Comparison of ENCODE assay signal across 8 mouse cellular contexts in the genomic region with DNA sequence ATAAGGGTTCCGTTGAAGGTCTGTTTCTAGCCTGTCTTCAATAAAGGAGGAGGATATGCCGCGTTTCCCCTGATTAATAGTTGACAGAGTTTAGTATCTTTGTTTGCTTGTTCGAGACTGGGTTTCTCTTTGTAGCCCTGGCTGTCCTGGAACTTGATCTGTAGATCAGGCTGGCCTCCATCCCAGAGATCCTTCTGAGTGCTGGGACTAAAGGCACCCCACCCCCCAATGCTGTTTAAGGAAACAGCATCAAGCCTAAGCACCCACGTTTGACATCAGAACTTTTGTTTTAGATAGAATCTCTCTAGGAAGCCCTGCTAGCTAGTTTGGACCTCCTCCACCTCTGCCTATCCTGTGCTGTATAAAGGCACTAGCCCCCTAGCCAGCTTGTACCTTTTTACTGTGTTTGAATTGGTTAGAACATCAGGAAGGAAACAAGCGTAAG. TPM values are rescaled to one million over a fixed set of nuclear protein-coding genes. Genes with fewer than 3 reads are reported as not detected.
DNase-seq lines count a peak whose midpoint lies in the region; ATAC-seq and TF ChIP-seq lines count a peak whose summit lies in the region.

No protein-coding gene starts in this region.

- no peak for TF ChIP-seq POLR2A in cerebellum, adult 2 months (IDR thresholded peaks at IDR 0.05; ENCODE audit: borderline replicate concordance, insufficient read depth, low read length)

- WGBS in cerebellum, adult 2 months: 6% methylated on average over 6 of the region's 6 CpGs
- WGBS in forebrain, postnatal 0 days: 16% methylated on average over 6 of the region's 6 CpGs
- WGBS in liver, embryonic 15.5 days (ENCODE audit: insufficient replicate concordance): 16% methylated on average over 6 of the region's 6 CpGs

- peak overlapping the region; percentile 84 for H3K4me3 ChIP-seq in cerebellum, adult 2 months (replicated peaks; ENCODE audit: insufficient read depth, low read depth, low read length)
- peak overlapping the region; percentile 61 for H3K4me3 ChIP-seq in C2C12 (ENCODE audit: insufficient read depth, poor library complexity, severe bottlenecking)
- peak overlapping the region; percentile 61 for H3K4me3 ChIP-seq in forebrain, postnatal 0 days (ENCODE audit: low read depth, low read length)
- peak overlapping the region; percentile 96 for H3K4me3 ChIP-seq in liver, embryonic 15.5 days (replicated peaks)

- no peak for DNase-seq in cerebellum, adult 2 months
- no peak for DNase-seq in cerebellum, adult 11 months
- no peak for DNase-seq in forebrain, postnatal 0 days
- DNase-seq in embryo, embryonic 10 days (ENCODE audit: low spot score): no peak
- DNase-seq in spleen, postnatal 36 days (ENCODE audit: low spot score in 2 of 2): no peak
- DNase-seq in kidney, postnatal 36 days: no peak

- H3K4me2 ChIP-seq in forebrain, postnatal 0 days (ENCODE audit: low read depth): peak overlapping the region; percentile 63
- peak overlapping the region; percentile 92 for H3K4me2 ChIP-seq in liver, embryonic 15.5 days

- H3ac ChIP-seq in C2C12 (ENCODE audit: control insufficient read depth, insufficient read length, low read depth): peak overlapping the region; percentile 72

- H3K79me3 ChIP-seq in C2C12 (ENCODE audit: low read depth): peaks cover 42% of the 10 kb centered on the region

- H3K79me2 ChIP-seq in C2C12 (ENCODE audit: control insufficient read depth, insufficient read depth): peaks cover 59% of the 10 kb centered on the region

- ATAC-seq in forebrain, postnatal 0 days: no peak
- no peak for ATAC-seq in liver, embryonic 15.5 days (ENCODE audit: insufficient read depth)

- H3K4me1 ChIP-seq in cerebellum, adult 2 months (ENCODE audit: control insufficient read depth, insufficient read depth, low read length): peaks cover 8% of the 10 kb centered on the region
- H3K4me1 ChIP-seq in forebrain, postnatal 0 days (ENCODE audit: insufficient read depth): peaks cover 12% of the 10 kb centered on the region
- peaks cover 36% of the 10 kb centered on the region for H3K4me1 ChIP-seq in liver, embryonic 15.5 days (replicated peaks)

- H3K27ac ChIP-seq in cerebellum, adult 2 months (ENCODE audit: insufficient read depth, low read length): peak overlapping the region; percentile 25
- no peak overlapping the region for H3K27ac ChIP-seq in forebrain, postnatal 0 days (ENCODE audit: low read depth, low read length)
- peak overlapping the region; percentile 86 for H3K27ac ChIP-seq in liver, embryonic 15.5 days (replicated peaks)

- H3K9ac ChIP-seq in forebrain, postnatal 0 days: peak overlapping the region; percentile 69
- H3K9ac ChIP-seq in liver, embryonic 15.5 days: peak overlapping the region; percentile 92

- no peaks in the 10 kb centered on the region for H3K9me3 ChIP-seq in forebrain, postnatal 0 days (ENCODE audit: low read length)
- no peaks in the 10 kb centered on the region for H3K9me3 ChIP-seq in liver, embryonic 15.5 days (replicated peaks)

- no peaks in the 10 kb centered on the region for H3K27me3 ChIP-seq in cerebellum, adult 2 months (ENCODE audit: control insufficient read depth, insufficient read depth, low read length)
- H3K27me3 ChIP-seq in C2C12 (ENCODE audit: control insufficient read depth, insufficient read depth, insufficient read length): no peaks in the 10 kb centered on the region
- no peaks in the 10 kb centered on the region for H3K27me3 ChIP-seq in forebrain, postnatal 0 days (ENCODE audit: insufficient read depth, low read length)
- H3K27me3 ChIP-seq in liver, embryonic 15.5 days: no peaks in the 10 kb centered on the region

- no peak for TF ChIP-seq CTCF in cerebellum, adult 2 months (IDR thresholded peaks at IDR 0.05; ENCODE audit: borderline replicate concordance, insufficient read depth, low read depth, low read length)
- TF ChIP-seq CTCF in C2C12 (IDR thresholded peaks at IDR 0.05; ENCODE audit: control insufficient read depth, insufficient read depth, insufficient read length): no peak
- TF ChIP-seq CTCF in forebrain, postnatal 0 days (IDR thresholded peaks at IDR 0.05; ENCODE audit: low read depth): no peak

- H3K36me3 ChIP-seq in C2C12 (ENCODE audit: control insufficient read depth, insufficient read depth): no peaks in the 10 kb centered on the region
- H3K36me3 ChIP-seq in forebrain, postnatal 0 days (ENCODE audit: insufficient read depth): no peaks in the 10 kb centered on the region
- H3K36me3 ChIP-seq in liver, embryonic 15.5 days (replicated peaks): no peaks in the 10 kb centered on the region

TF ChIP-seq in C2C12, 6 proteins besides CTCF, POLR2A, EP300 and RAD21:
- TF ChIP-seq FOSL1 (IDR thresholded peaks at IDR 0.05; ENCODE audit: insufficient read depth, low read length, poor library complexity, severe bottlenecking) (no peak), MYOD1 (IDR thresholded peaks at IDR 0.05; ENCODE audit: control insufficient read depth, insufficient read length, low read depth) (no peak), CEBPB (IDR thresholded peaks at IDR 0.05; ENCODE audit: low read depth) (no peak), USF1 (IDR thresholded peaks at IDR 0.05; ENCODE audit: low read depth) (no peak), MYOG (IDR thresholded peaks at IDR 0.05; ENCODE audit: control insufficient read depth, extremely low read depth, insufficient read length) (no peak), MAX (IDR thresholded peaks at IDR 0.05) (no peak)

RNA-seq across cellular contexts. Expression of a gene that starts 1.3 kb away (rescaled TPM):
- polyA plus RNA-seq in cerebellum, adult 2 months (2012; rRNA removed): 152 and 155 TPM in 2 replicates
- polyA plus RNA-seq in C2C12 (2012; fragmentation: generic; extraction: Trizol): 13.4 TPM
- 56.7 and 85.1 TPM in 2 replicates for total RNA-seq in forebrain, postnatal 0 days (2014; rRNA removed)
- polyA plus RNA-seq in forebrain, postnatal 0 days (2015; fragmentation: Nextera tagmentation; extraction: Ambion mirVana): 14.6 and 27.7 TPM in 2 replicates
- 8.8 and 9.6 TPM in 2 replicates for polyA plus RNA-seq in liver, embryonic 15.5 days (2015; fragmentation: Nextera tagmentation; extraction: Ambion mirVana)

RNA-seq across cellular contexts. Expression of a gene that starts 11.2 kb away (rescaled TPM):
- polyA plus RNA-seq in cerebellum, adult 2 months (2012; rRNA removed): 69.3 and 73.1 TPM in 2 replicates
- polyA plus RNA-seq in C2C12 (2012; fragmentation: generic; extraction: Trizol): 228 TPM
- total RNA-seq in forebrain, postnatal 0 days (2014; rRNA removed): 141 and 151 TPM in 2 replicates
- polyA plus RNA-seq in forebrain, postnatal 0 days (2015; fragmentation: Nextera tagmentation; extraction: Ambion mirVana): 124 and 136 TPM in 2 replicates
- 249 and 274 TPM in 2 replicates for polyA plus RNA-seq in liver, embryonic 15.5 days (2015; fragmentation: Nextera tagmentation; extraction: Ambion mirVana)

RNA-seq across cellular contexts. Expression of a gene that starts 16.7 kb away (rescaled TPM):
- 81.9 and 93.6 TPM in 2 replicates for polyA plus RNA-seq in cerebellum, adult 2 months (2012; rRNA removed)
- polyA plus RNA-seq in C2C12 (2012; fragmentation: generic; extraction: Trizol): 29.1 TPM
- 32.5 and 47.0 TPM in 2 replicates for total RNA-seq in forebrain, postnatal 0 days (2014; rRNA removed)
- polyA plus RNA-seq in forebrain, postnatal 0 days (2015; fragmentation: Nextera tagmentation; extraction: Ambion mirVana): 37.3 and 47.1 TPM in 2 replicates
- polyA plus RNA-seq in liver, embryonic 15.5 days (2015; fragmentation: Nextera tagmentation; extraction: Ambion mirVana): 14.7 and 15.5 TPM in 2 replicates
